Mouse (Mus musculus): ENCODE results near the gene Bri3bp. TPM values are rescaled to one million over a fixed set of nuclear protein-coding genes. Genes with fewer than 3 reads are reported as not detected.

Gene Bri3bp
- polyA plus RNA-seq, 1 experiment: 24.8 TPM

DNA sequence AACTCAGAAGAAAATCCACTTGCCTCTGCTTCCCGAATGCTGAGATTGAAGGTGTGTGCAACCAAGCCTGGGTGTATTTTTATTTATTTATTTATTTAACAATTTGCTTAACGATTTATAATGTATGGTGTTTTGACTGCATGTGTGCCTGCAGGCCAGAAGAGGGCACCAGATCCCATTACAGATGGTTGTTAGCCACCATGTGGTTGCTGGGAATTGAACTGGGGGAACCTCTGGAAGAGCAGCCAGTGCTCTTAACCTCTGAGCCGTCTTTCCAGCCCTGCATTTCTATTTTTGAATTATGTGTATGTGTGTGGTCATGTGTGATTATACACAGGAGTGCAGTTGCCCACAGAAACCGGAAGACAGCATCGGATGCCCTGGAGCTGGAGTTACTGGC is 2.0 kb downstream of the Bri3bp start:
- no peak overlapping the region for H3K4me2 ChIP-seq (ENCODE audit: low read depth)
- H3K27me3 ChIP-seq (ENCODE audit: control insufficient read depth, insufficient read depth, insufficient read length): no peaks in the 10 kb centered on the region
- no peaks in the 10 kb centered on the region for H3K36me3 ChIP-seq (ENCODE audit: control insufficient read depth, insufficient read depth)
- H3ac ChIP-seq (ENCODE audit: control insufficient read depth, insufficient read length): no peak overlapping the region
- H3K4me3 ChIP-seq: no peak overlapping the region
- no peak for TF ChIP-seq TCF12 (IDR thresholded peaks at IDR 0.05; ENCODE audit: insufficient read depth, poor library complexity, severe bottlenecking)
- no peak for TF ChIP-seq REST (IDR thresholded peaks at IDR 0.05; ENCODE audit: insufficient read depth, insufficient read length)
- TF ChIP-seq USF1 (IDR thresholded peaks at IDR 0.05; ENCODE audit: low read depth): no peak
- no peak for TF ChIP-seq MYOG (IDR thresholded peaks at IDR 0.05; ENCODE audit: control insufficient read depth in 1 of 3, insufficient read depth in 1 of 3, insufficient read length in 2 of 3, low read depth in 2 of 3)
- TF ChIP-seq POLR2A (IDR thresholded peaks at IDR 0.05; ENCODE audit: insufficient read length, low read depth): no peak
- no peak for TF ChIP-seq MYOD1 (IDR thresholded peaks at IDR 0.05; ENCODE audit: control insufficient read depth in 1 of 3, insufficient read length in 2 of 3, low read depth in 2 of 3)
- TF ChIP-seq MAX (IDR thresholded peaks at IDR 0.05; ENCODE audit: low read depth): no peak
- no peak for TF ChIP-seq POLR2AphosphoS2 (IDR thresholded peaks at IDR 0.05; ENCODE audit: insufficient read length, low read depth)
- no peak for TF ChIP-seq TCF3 (IDR thresholded peaks at IDR 0.05; ENCODE audit: insufficient read length, low read depth)
- TF ChIP-seq CEBPB (IDR thresholded peaks at IDR 0.05; ENCODE audit: insufficient read depth, poor library complexity, severe bottlenecking): no peak
- no peak for TF ChIP-seq SRF (IDR thresholded peaks at IDR 0.05; ENCODE audit: control insufficient read depth, insufficient read length, low read depth)
- no peak for TF ChIP-seq E2F4 (IDR thresholded peaks at IDR 0.05; ENCODE audit: insufficient read depth)
- peaks cover 33% of the 10 kb centered on the region for H3K79me2 ChIP-seq (ENCODE audit: control insufficient read depth, insufficient read depth)

DNA sequence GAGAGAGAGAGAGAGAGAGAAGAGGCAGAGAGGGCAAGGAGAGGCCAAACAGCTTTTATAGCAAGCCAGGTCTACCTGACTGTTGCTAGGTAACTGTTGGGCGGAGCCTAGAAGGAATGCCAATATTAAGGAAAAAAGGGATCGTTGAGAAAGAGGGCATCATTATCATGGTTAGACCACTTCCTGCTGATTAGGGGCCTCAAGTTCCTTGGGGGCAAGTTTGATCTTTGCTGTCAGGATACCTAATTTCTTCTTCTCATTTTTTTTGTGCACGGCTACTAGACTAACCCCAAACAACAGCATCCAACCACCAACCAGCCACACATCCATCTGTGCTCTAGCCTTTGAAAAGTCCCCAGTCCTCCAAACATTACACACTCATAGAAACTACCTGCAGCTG is 2.5 kb downstream of the Bri3bp start:
- no peak overlapping the region for H3K4me2 ChIP-seq (ENCODE audit: low read depth)
- H3K4me3 ChIP-seq: no peak overlapping the region
- H3ac ChIP-seq (ENCODE audit: control insufficient read depth, insufficient read length): no peak overlapping the region
- no peaks in the 10 kb centered on the region for H3K36me3 ChIP-seq (ENCODE audit: control insufficient read depth, insufficient read depth)
- H3K27me3 ChIP-seq (ENCODE audit: control insufficient read depth, insufficient read depth, insufficient read length): no peaks in the 10 kb centered on the region
- peaks cover 33% of the 10 kb centered on the region for H3K79me2 ChIP-seq (ENCODE audit: control insufficient read depth, insufficient read depth)
- TF ChIP-seq TCF3 (IDR thresholded peaks at IDR 0.05; ENCODE audit: insufficient read length, low read depth) (no peak), TCF12 (IDR thresholded peaks at IDR 0.05; ENCODE audit: insufficient read depth, poor library complexity, severe bottlenecking) (no peak), POLR2A (IDR thresholded peaks at IDR 0.05; ENCODE audit: insufficient read length, low read depth) (no peak), MAX (IDR thresholded peaks at IDR 0.05; ENCODE audit: low read depth) (no peak), USF1 (IDR thresholded peaks at IDR 0.05; ENCODE audit: low read depth) (no peak), POLR2AphosphoS2 (IDR thresholded peaks at IDR 0.05; ENCODE audit: insufficient read length, low read depth) (no peak), MYOG (IDR thresholded peaks at IDR 0.05; ENCODE audit: control insufficient read depth in 1 of 3, insufficient read depth in 1 of 3, insufficient read length in 2 of 3, low read depth in 2 of 3) (no peak), CEBPB (IDR thresholded peaks at IDR 0.05; ENCODE audit: insufficient read depth, poor library complexity, severe bottlenecking) (no peak), MYOD1 (IDR thresholded peaks at IDR 0.05; ENCODE audit: control insufficient read depth in 1 of 3, insufficient read length in 2 of 3, low read depth in 2 of 3) (no peak), E2F4 (IDR thresholded peaks at IDR 0.05; ENCODE audit: insufficient read depth) (no peak), SRF (IDR thresholded peaks at IDR 0.05; ENCODE audit: control insufficient read depth, insufficient read length, low read depth) (no peak), REST (IDR thresholded peaks at IDR 0.05; ENCODE audit: insufficient read depth, insufficient read length) (no peak)

GRCm38 (mm10) chr5:125444554-125444953 is 3.2 kb downstream of the Bri3bp start:
- H3K4me2 ChIP-seq (ENCODE audit: low read depth): no peak overlapping the region
- H3K79me2 ChIP-seq (ENCODE audit: control insufficient read depth, insufficient read depth): peaks cover 34% of the 10 kb centered on the region
- TF ChIP-seq POLR2AphosphoS2 (IDR thresholded peaks at IDR 0.05; ENCODE audit: insufficient read length, low read depth) (no peak), TCF3 (IDR thresholded peaks at IDR 0.05; ENCODE audit: insufficient read length, low read depth) (no peak), POLR2A (IDR thresholded peaks at IDR 0.05; ENCODE audit: insufficient read length, low read depth) (no peak), MYOG (IDR thresholded peaks at IDR 0.05; ENCODE audit: control insufficient read depth in 1 of 3, insufficient read depth in 1 of 3, insufficient read length in 2 of 3, low read depth in 2 of 3) (no peak), E2F4 (IDR thresholded peaks at IDR 0.05; ENCODE audit: insufficient read depth) (no peak), MAX (IDR thresholded peaks at IDR 0.05; ENCODE audit: low read depth) (no peak), USF1 (IDR thresholded peaks at IDR 0.05; ENCODE audit: low read depth) (no peak)
- H3K27me3 ChIP-seq (ENCODE audit: control insufficient read depth, insufficient read depth, insufficient read length): no peaks in the 10 kb centered on the region
- no peak overlapping the region for H3K4me3 ChIP-seq
- no peak overlapping the region for H3ac ChIP-seq (ENCODE audit: control insufficient read depth, insufficient read length)
- no peaks in the 10 kb centered on the region for H3K36me3 ChIP-seq (ENCODE audit: control insufficient read depth, insufficient read depth)

- Histone ChIP-seq H3K4me3 (no peak overlapping the region), H3K36me3 (ENCODE audit: control insufficient read depth, insufficient read depth) (no peaks in the 10 kb centered on the region), H3K4me2 (ENCODE audit: low read depth) (no peak overlapping the region), H3K27me3 (ENCODE audit: control insufficient read depth, insufficient read depth, insufficient read length) (no peaks in the 10 kb centered on the region), H3ac (ENCODE audit: control insufficient read depth, insufficient read length) (no peak overlapping the region), H3K79me2 (ENCODE audit: control insufficient read depth, insufficient read depth) (peaks cover 48% of the 10 kb centered on the region)
- TF ChIP-seq TCF3 (IDR thresholded peaks at IDR 0.05; ENCODE audit: insufficient read length, low read depth) (no peak), POLR2A (IDR thresholded peaks at IDR 0.05; ENCODE audit: insufficient read length, low read depth) (no peak), MYOG (IDR thresholded peaks at IDR 0.05; ENCODE audit: control insufficient read depth in 1 of 3, insufficient read depth in 1 of 3, insufficient read length in 2 of 3, low read depth in 2 of 3) (no peak), MAX (IDR thresholded peaks at IDR 0.05; ENCODE audit: low read depth) (no peak), CEBPB (IDR thresholded peaks at IDR 0.05; ENCODE audit: insufficient read depth, poor library complexity, severe bottlenecking) (no peak)
Observed at GRCm38 (mm10) chr5:125446344-125446743, 5.0 kb downstream of the Bri3bp start.

DNA sequence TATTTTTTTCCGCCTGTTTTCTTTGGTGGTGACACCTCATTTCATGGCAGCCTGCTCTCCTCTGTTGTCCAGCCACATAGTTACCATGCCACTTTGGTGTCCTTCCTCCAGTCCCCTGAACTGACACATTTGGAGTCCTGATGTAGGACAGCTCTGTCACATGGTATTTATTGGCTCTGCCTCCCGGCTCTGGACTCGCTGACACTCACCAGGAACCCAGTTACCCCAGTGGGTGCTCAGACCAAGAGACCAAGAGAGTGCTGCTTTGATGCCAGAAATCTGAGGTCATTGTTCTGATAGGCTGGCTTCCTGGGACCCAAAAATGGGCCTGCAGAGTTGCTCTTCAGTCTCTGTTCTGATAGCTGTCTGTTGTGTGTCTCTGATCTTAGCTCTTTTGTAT is 6.7 kb downstream of the Bri3bp start:
- no peak overlapping the region for H3K4me3 ChIP-seq
- H3ac ChIP-seq (ENCODE audit: control insufficient read depth, insufficient read length): no peak overlapping the region
- no peaks in the 10 kb centered on the region for H3K27me3 ChIP-seq (ENCODE audit: control insufficient read depth, insufficient read depth, insufficient read length)
- H3K79me2 ChIP-seq (ENCODE audit: control insufficient read depth, insufficient read depth): peaks cover 37% of the 10 kb centered on the region
- H3K36me3 ChIP-seq (ENCODE audit: control insufficient read depth, insufficient read depth): no peaks in the 10 kb centered on the region
- TF ChIP-seq POLR2AphosphoS2 (IDR thresholded peaks at IDR 0.05; ENCODE audit: insufficient read length, low read depth) (no peak), REST (IDR thresholded peaks at IDR 0.05; ENCODE audit: insufficient read depth, insufficient read length) (no peak), TCF12 (IDR thresholded peaks at IDR 0.05; ENCODE audit: insufficient read depth, poor library complexity, severe bottlenecking) (no peak), MAX (IDR thresholded peaks at IDR 0.05; ENCODE audit: low read depth) (no peak), USF1 (IDR thresholded peaks at IDR 0.05; ENCODE audit: low read depth) (no peak), TCF3 (IDR thresholded peaks at IDR 0.05; ENCODE audit: insufficient read length, low read depth) (no peak), SRF (IDR thresholded peaks at IDR 0.05; ENCODE audit: control insufficient read depth, insufficient read length, low read depth) (no peak), MYOD1 (IDR thresholded peaks at IDR 0.05; ENCODE audit: control insufficient read depth in 1 of 3, insufficient read length in 2 of 3, low read depth in 2 of 3) (no peak), E2F4 (IDR thresholded peaks at IDR 0.05; ENCODE audit: insufficient read depth) (no peak), POLR2A (IDR thresholded peaks at IDR 0.05; ENCODE audit: insufficient read length, low read depth) (no peak), CEBPB (IDR thresholded peaks at IDR 0.05; ENCODE audit: insufficient read depth, poor library complexity, severe bottlenecking) (no peak), MYOG (IDR thresholded peaks at IDR 0.05; ENCODE audit: control insufficient read depth in 1 of 3, insufficient read depth in 1 of 3, insufficient read length in 2 of 3, low read depth in 2 of 3) (no peak)
- H3K4me2 ChIP-seq (ENCODE audit: low read depth): no peak overlapping the region

Measured in myocyte (in vitro differentiated cells).